Mouse (Mus musculus): Measurements from ENCODE around the gene Stard9.

DNA sequence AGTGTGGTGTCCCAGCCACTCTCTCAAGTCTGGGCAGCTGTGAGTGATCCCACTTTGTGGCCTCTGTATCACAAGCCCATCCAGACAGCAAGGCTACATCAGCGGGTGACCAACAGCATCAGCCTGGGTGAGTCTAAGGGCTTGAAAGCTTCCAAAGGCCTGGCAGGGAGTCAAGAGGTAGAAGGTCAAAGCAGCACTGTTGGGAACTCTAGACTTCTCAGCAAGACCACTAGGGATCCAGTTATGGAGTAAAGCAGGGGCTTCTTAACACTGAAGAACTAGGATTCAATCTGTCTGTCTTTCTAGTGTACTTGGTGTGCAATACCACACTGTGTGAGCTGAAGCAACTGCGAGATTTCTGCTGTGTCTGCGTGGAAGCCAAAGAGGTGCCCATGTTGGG is 84.5 kb downstream of the Stard9 start:
- no peak for TF ChIP-seq CTCF (conservative IDR thresholded peaks at IDR 0.05; ENCODE audit: insufficient read depth, insufficient read length, low read depth, low read length)
- no peak for TF ChIP-seq POLR2A (IDR thresholded peaks at IDR 0.05; ENCODE audit: low read depth, low read length)
